Mouse (Mus musculus) liver, adult 2 months (tissue): ENCODE data around the gene Tmem135.

Experiments used
- CTCF ChIP-seq: fragments of 200-500 bp; IDR thresholded peaks from 2 replicates; pipeline ENCODE4 v1.5.1; 2011; ENCODE audit warnings: low read depth, low read length, control low read depth
- POLR2A ChIP-seq: fragments of 200-500 bp; IDR thresholded peaks from 2 replicates; pipeline ENCODE4 v1.6.1; 2011; ENCODE audit warnings: low read length, control low read depth; ENCODE audit not compliant: insufficient read depth; ENCODE audit errors: extremely low read depth

- TF ChIP-seq CTCF = no peak
- no peak for TF ChIP-seq POLR2A
Observed at GRCm38 (mm10) chr7:89251880-89252453, 152.1 kb downstream of the Tmem135 start.
